Mouse (Mus musculus) kidney, postnatal 14 days (tissue): ENCODE results near the gene Zfp367.

Experiments
- DNase-seq: peaks from one replicate; pipeline ENCODE4 v3.0.0; 2022; ENCODE audit warnings: mixed read lengths

Zfp367 gene

DNA sequence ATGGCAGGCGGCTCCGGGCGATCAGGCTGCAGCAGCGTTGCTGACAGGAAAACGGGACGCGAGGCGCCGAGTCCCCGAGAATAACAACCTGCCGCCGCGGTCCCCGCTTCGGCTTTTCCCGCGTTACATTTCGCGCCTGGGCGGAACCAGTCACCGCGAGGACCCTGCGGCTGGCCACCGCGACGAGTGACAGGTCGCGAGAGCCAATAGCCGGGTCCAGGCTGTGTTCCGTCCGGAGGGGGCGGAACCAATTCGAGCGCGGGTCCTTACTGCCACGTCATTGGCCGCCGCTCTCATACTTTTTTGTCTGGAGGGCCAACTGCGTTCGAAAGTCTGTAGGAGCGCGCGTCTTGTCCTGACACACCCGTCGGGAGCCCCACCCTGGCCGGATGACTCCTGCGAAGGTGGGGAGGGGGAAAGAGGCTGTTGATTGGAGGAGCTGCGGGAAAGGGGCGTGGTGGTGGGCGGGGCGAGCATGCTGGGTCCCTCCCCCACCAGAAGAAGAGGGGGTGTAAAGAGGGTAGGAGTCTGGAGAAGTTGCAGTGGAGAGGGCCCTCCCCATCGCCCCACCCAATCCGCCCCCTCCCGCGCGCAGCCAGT, at the start of gene Zfp367:
TSS of gene Zfp367 (minus strand) at position 120 of the 600 bp plus-strand sequence.
- DNase-seq: peak; percentile 99

DNA sequence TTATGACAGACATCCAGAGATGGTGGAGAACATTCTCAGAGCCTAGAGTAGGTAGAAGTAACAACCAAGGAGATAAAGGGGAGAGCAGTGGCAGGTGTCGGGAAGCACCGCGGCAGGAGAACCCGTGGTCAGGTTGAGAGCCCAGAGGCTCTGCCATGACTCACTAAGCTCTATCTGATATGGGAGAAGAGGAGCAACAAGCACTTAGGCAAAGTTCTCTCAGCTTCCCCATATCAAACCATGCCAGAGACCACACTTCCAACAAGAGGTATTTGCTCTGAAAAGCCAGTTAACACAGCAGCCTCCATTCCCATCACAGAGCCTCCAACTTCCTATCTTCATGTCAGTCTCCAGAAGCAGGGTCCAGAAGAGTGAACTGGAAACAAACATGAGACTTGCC, 47.9 kb upstream of the Zfp367 start:
- no peak for DNase-seq

DNA sequence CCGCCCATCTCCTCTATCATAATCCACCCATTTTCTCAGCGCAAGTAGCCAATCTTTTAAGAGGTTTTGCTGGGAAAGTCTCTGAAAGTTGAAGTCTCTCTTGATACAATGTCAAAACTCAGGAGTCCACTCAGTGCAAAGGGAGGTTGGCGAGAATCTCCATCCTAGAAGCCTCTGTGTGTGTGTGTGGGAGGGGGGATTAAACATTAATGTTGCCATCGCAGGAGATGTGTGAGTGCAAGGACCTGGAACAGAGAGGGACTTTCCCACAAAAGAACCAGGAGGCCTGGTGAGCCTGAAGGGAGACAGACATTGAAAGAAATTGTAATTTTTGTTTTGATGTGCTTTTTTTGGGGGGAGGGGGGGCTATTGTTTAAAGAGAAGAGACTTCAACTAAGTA, 45.3 kb upstream of the Zfp367 start:
- DNase-seq: no peak

GRCm38 (mm10) chr13:64197899-64198298, 44.9 kb upstream of the Zfp367 start:
- DNase-seq: no peak

DNA sequence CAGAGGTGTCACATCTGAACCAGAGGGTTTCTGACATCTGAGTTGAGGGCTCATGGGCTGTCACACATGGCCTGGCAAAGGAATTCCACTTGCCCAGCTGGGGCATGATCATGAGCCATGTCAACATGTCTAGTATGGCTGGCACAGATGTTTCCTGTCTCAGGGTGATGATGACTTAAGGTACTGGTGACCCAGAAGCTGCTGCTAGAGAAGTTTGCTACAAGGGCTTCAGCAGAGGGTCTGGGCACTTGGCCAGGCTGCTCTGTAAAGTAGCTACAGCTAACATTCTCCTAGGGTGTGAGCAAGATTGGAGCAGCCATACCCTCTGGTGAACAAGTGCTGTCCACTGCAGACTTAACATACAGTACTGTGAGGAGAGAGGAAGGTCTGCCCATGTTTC, 34.1 kb upstream of the Zfp367 start:
- DNase-seq: no peak

DNA sequence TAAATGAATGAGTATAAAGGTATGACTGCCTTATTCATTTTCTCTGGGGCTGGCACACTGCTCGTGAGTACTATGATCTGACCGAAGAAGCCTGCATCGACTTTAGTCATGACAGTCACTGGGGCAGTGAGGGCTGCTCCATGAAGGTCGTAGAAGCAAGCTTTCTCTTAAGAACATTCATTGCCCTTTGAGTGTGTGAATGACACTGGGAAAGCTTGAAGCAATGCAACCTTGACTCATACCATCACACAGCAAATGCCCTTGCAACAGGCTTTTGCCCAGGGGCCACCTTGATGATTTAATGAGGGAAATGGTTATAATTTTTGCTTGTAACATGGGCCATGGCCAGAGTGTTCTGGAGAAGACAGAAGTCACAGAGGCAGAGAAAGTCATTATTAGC, 33.5 kb upstream of the Zfp367 start:
- DNase-seq: no peak

- DNase-seq: no peak
Measured at GRCm38 (mm10) chr13:64185586-64185985, 32.6 kb upstream of the Zfp367 start.

- DNase-seq: no peak
Measured at GRCm38 (mm10) chr13:64185176-64185575, 32.2 kb upstream of the Zfp367 start.

DNA sequence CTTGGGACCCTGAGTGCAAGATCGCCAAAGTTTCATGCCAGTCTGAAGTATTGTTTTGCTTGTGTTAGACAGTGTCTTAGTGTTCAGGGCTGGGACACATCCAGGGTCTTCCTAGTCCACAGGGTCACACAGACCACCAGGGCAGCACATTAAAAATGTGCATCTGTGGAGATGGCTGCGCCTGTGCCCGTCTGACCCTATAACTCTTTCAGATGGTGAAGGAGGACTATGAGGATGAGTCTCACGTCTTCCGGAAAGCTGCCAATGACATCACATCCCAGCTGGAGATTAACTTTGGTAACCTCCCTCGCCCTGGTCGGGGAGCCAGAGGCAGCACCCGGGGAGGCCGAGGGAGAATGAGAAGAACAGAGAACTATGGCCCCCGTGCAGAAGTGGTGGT, 31.4 kb upstream of the Zfp367 start:
- DNase-seq: no peak

- no peak for DNase-seq
Measured at GRCm38 (mm10) chr13:64183583-64183982, 30.6 kb upstream of the Zfp367 start.

DNA sequence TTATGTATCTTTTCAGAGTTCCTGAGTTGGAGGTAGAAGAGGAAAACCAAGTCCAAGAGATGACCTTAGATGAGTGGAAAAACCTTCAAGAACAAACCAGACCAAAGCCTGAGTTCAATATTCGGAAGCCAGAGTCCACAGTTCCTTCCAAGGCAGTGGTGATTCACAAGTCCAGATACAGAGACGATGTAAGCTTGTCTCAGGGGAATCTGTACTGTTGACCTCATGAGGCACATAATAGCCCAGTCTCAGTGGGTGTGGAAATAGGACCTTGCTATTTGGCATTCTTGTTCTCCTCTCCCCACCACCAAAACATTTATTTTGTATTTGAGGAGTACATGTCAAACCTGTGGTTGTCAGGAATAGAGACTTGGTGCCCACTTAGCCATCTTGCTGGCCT, 29.1 kb upstream of the Zfp367 start:
- DNase-seq: no peak

GRCm38 (mm10) chr13:64180888-64181287, 27.9 kb upstream of the Zfp367 start:
- DNase-seq: peak; percentile 75

GRCm38 (mm10) chr13:64180300-64180699, 27.3 kb upstream of the Zfp367 start:
- DNase-seq: no peak

DNA sequence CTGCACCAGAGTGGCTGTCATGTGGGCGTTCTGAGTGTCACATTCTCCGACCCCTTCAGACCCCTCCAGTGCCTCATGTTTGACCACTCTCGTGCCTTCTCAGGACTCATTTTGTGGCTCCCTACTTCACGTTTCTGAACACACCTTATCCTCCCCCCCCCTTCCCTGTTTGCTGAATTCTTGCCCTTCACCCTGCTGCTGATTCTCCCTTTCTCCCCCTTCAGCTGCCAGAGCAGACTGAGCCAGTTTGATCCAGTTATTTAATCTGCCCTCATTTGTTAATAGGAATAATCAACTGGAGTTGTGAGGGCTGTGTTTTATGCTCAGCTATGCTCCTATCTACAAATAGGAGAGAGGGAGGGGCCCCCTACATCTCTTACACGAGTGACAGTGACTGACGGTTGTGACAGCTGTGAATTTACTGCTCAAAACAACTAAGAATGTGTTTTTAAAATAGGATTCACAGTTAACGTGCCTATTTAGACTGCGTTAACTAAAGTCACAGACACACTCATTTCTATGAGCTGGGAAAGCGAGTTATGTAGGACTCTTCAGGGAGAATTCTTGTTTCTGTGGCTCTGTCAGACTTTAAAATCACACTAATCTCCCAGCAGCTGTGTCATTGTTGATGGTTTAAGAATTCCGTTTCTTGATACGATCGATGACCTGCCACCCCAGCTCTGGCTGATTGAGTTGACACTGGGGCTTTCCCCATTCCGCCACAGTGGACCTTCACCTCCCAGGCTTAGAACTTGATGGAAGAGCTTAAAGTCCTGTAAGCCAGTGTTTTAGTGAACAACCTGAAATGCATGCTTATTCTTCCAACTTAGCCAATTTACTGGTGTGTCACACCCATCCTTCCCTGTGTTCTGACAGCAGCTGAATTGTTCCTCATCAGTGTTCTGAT, 26.0 kb upstream of the Zfp367 start:
- peak; percentile 13 for DNase-seq

DNA sequence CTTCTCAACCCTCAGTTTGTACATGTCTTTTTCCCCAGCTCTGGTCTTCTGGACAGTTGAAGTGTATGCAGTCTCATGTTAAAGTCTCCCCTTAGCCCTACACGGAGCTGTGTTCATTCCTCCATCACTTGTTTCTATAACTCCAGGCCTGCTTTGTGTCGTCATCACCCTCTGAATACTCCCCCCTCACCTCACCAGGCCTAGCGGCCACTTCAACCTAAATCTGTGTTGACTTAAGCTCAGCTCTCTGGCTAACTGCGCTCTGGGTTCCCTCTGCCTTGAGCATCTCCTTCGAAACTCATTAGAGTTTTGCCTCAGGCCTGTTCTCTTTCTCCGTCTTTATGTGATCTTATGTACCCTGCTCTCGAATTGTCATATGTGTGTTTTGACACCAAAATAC, 25.0 kb upstream of the Zfp367 start:
- DNase-seq: no peak

DNA sequence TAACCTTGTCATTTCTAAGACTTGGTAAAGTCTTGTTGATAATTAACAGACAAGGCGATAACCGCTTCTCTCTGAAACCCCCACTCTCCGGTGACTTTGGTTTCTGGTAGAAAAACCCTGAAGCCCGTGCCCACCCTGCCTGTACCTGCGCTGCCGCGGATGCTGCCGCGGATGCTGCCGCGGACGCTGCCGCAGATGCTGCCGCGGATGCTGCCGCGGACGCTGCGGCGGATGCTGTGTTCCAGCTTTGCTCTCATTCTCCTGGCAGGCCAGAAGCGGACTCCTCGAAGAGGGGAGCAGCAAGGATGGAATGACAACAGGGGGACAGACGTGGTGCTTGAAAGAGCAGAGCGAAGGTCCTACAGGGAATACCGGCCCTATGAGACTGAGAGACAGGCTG, 16.7 kb upstream of the Zfp367 start:
- DNase-seq: no peak

- DNase-seq: no peak
Measured at GRCm38 (mm10) chr13:64163147-64163715, 10.2 kb upstream of the Zfp367 start.

GRCm38 (mm10) chr13:64162626-64163025, 9.6 kb upstream of the Zfp367 start:
- DNase-seq: peak; percentile 12

GRCm38 (mm10) chr13:64161916-64162611, 9.1 kb upstream of the Zfp367 start:
- no peak for DNase-seq

DNA sequence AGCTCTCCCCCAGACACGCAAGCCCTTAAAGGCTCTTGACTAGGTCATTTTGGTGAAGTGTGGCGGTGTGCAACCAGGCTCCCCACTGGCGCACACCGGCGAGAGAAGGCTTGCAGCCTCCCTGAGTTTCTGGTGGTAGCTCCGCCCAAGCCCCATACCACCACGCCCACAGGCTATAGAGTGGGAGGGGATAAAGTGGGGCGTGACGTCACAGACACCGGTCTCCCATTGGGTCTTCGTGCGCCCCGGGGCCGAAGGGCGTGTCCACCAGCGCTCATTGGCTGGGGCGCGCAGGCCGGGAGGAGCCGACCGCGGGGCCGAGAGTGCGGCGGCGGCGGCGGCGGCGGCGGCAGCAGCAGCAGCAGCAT, 8.5 kb upstream of the Zfp367 start, which contains the start of gene Habp4:
TSS of gene Habp4 (plus strand) at position 277 of the 368 bp plus-strand sequence.
- DNase-seq: peak; percentile 99

GRCm38 (mm10) chr13:64156966-64157365, 4.0 kb upstream of the Zfp367 start:
- DNase-seq: no peak

- DNase-seq: peak; percentile 72
Measured at GRCm38 (mm10) chr13:64155171-64155571, 2.2 kb upstream of the Zfp367 start.

DNA sequence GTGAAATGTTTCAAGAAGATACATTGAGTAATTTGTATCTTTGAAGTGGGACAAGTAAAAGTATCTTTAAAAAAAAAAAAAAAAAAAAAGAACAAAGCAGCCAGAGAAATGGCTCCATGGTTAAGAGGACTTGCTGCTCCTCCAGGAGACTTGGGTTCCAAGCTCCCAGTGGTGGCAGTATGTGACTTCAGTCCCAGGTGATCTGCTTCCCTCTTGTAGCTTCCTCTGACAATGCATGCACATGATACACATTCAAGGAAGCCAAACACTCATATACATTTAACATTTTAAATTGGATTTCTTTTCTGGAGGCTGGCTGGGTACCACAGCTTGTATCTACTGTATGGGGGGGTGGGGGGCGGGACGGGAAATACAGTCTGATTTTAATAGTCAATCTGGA, 1.6 kb upstream of the Zfp367 start:
- no peak for DNase-seq
